Mouse (Mus musculus): ENCODE data around the gene Tmem201.

Gene Tmem201

GRCm38 (mm10) chr4:149683875-149684274, 54.0 kb downstream of the Tmem201 start:
- DNase-seq (ENCODE audit: low spot score in 2 of 2), result no peak

DNA sequence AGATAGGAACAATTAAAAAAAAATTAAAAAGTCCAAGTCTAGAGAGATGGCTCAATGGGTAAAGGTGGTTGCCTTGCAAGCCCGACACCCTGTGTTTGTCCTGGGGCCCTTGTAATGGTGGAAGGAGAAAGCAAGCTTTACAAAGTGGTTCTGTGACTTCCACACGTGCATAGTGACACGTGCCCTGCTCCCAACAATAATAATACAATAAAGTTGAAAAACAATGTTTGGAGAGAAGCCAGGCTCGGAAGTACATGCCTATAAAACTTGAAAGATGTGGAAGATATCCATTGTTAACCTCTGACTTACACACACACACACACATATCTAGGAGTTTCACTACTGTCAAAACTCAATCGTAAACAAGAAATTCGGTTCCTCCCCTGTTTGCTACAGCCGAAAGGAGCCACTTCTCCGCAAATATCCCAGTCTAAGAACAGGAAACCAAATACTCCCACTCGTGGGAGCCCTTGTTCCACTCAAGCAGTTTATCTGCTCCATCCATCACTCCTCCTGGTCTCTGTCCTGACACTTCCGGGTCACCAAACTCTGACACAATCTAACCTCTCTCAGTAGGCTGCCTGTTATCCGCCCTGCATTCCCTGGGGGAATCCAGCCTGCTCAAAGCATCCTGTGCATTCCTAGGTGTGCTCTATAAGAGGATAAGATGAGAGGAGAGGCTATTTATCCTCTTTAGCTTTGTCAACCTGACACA, 58.6 kb downstream of the Tmem201 start:
- no peak for DNase-seq (ENCODE audit: low spot score in 2 of 2)

- no peak for DNase-seq (ENCODE audit: low spot score in 2 of 2)
These were observed 59.8 kb downstream of the Tmem201 start for GRCm38 (mm10) chr4:149678006-149678405.

DNA sequence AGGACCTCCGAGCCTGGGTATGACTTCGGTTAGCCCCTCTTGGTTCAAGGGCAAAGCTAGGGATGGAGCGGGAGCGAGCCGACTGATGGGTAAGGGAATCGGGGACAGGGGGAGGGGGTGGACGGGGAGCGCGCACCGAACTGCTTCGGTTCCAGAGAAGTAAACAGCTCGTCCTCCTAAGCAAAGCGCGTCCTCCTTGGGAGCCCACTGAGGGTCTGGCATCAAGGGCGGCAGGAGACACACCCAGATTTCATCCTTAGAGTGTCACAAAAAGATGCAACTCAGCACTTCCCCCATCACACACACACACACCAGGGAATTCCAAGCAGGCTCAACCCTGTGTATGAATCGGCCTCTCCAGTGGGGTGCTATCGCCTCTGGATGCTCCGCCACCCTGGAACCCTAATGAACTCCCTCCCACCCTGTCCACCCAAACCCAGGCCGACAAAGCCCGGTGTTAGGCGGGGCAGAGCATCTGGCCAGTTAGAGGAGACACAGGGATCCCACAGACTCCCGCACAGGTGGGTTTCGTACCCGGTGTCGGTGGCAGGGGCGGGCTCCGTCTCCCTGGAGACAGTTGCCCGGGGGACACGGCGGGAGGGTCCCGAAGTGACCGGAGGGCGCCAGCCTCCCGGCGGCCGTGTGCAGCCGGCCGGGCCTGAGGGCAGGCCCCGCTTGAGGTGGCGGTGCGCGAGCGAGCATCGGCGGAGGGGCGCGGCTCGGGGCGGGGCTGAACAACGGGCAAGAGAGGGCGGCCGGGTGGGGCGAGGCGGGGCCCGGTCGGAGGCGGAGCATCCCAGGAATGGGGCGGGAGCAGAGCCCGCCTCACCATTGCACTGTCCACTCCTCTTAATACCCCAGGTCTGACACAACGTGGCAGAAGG, 62.2 kb downstream of the Tmem201 start:
- DNase-seq (ENCODE audit: low spot score in 2 of 2), result peak; percentile 56 to 60

DNA sequence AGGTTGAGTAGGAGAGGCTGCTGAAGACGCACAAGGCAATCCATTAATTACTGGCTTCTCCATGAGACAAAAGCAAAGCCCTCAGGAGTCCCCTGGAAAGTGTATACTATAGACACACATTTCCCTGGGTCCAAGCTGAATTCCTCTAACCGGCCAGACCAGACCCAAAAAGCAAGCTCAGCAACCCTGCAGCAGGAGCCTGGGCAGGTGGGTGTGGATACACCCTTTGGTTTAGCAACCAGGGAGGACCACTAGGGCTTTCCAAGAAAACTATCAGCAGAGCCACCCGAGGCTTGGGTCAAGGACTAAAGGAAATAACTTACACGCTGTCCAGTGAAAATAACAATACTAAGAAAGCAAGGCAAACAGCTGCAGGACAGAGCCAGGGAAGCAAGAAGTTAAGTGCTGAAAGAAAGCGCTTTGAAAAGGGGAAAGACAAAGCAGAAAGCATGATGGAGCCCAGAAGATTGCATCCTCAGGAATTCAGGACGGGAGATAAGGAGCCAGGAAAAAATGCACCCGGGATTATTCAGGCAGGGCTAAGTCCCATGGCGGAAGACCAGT, 62.9 kb downstream of the Tmem201 start:
- DNase-seq (ENCODE audit: low spot score in 2 of 2), result no peak

- no peak for DNase-seq (ENCODE audit: low spot score in 2 of 2)
These were observed 65.1 kb downstream of the Tmem201 start for GRCm38 (mm10) chr4:149672747-149673146.

- DNase-seq (ENCODE audit: low spot score in 2 of 2), result no peak
These were observed 66.7 kb downstream of the Tmem201 start for GRCm38 (mm10) chr4:149671175-149671574.

DNA sequence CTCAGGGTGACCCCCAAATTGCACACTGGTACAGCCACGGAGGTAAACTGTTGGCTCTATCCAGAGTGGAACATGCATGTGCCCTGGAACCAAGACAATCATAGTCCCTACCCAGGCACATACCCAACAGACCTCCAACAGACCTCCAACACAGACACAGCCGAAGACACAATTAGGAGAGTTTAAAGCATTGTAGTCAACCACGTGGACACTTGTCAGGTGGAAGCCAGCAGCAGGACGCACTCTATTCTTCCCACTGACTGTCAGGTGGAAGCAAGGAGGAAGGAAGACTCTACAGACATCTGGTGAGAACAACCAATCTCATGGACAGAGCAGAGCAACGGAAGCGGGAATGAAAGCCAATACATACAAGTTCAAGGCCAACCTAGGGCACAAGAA, 72.2 kb downstream of the Tmem201 start:
- DNase-seq (ENCODE audit: low spot score in 2 of 2), result no peak
